Mouse (Mus musculus): ENCODE data around the gene Hist1h3e. TPM values are rescaled to one million over a fixed set of nuclear protein-coding genes. Genes with fewer than 3 reads are reported as not detected.
"Not testable (repeated sequence)": the region's sequence is repeated elsewhere in the genome, so short reads cannot be mapped to it uniquely, and the experiment has no call there.

Gene Hist1h3e
- total RNA-seq, 2 experiments from 2014 or later, result 246 to 271 TPM

DNA sequence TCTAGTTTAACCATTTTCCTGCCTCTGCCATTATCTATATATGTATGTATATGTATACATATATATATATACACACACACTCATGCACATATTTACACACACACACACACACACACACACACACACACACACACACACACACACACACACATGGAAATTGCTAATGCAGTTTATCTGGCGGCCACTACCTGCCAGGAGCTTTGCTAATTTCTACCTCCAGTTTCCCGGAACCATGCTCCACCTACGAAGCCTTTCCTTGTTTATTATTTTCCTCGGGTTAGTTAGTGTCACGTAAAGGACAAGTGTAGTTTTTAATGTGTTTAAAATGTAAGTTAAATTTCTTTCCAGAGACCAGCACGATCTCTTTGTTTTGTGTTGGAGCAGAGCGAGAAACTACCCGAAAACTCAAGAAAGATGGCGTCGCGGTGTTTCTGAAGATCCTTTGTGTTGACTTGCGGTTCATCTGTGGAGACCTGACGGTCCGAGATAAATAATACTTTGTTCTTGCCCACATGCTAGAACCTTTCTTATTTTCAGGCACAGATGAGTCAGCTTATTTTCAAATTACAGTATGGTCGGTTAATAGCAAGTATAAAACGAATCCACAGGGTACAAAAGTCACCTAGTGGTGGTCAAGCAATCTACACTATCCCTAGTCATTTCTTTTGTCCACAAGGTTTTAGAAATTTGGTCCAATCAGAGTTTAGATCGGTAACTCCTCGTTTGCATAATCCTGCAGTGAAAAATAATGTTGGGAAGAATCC is 712 bp upstream of the Hist1h3e start:
- DNase-seq, result peak; percentile 42

DNA sequence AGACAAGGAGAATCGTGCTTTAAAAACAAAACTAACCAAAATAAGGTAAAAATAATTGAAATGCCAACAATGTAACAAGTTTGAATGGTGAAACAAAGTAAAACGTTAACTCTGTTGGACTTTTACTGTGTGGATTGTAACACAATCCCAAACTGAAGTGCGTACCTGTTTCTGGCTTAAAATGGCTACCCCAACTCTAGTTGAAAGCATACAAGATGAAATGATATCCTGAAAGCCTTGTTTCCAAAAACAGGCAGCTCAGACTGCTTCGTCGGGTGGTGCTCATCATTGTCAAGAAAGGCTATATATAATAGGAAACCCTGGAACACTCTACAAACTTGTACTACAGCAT is 662 bp downstream of the Hist1h3e start:
- DNase-seq, result not testable (repeated sequence)

DNA sequence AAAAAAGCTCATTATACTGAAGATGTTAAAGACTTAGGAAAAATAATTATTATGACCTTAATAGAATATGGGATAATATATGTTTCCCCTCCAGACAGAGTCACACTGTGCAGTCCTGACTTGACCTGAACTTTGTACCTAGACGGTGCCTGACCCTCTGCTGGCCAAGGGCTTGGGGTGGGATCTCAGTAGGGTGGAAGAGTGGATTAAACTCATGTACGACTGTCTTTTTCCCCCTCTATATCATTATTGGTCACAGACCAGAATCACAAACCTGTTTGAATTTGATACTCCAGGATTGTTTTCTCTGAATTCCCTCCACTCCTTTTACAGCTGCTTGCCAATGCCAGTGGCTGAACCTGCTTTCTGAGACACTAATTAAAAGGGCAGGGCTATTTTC is 1.5 kb downstream of the Hist1h3e start:
- DNase-seq, result not testable (repeated sequence)

- DNase-seq, result no peak
Observed at GRCm38 (mm10) chr13:23556906-23557305, 5.3 kb downstream of the Hist1h3e start.

GRCm38 (mm10) chr13:23555839-23556416 is 6.2 kb downstream of the Hist1h3e start:
- DNase-seq, result peak; percentile 75

- peak; percentile 84 for DNase-seq
Observed at GRCm38 (mm10) chr13:23554925-23555838, 7.0 kb downstream of the Hist1h3e start.

DNA sequence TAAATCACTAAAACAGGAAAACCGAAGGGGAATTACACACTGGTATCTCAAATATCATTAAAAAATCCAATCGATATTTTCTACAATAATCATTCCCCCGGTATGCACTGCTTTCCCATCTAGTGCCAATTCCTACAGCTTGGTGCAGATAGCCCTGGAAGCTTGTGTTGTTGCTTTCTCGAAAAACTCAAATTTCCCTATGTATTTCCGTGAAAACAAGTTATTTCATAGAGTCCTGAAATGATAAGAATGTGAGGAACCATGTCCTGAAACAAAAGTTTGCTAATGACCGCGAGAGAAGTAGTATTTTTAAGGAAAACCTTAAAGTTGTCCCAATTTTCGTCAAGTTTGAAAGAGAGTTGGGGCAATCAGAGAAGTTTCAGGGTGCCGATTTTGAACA is 7.8 kb downstream of the Hist1h3e start:
- no peak for DNase-seq

DNA sequence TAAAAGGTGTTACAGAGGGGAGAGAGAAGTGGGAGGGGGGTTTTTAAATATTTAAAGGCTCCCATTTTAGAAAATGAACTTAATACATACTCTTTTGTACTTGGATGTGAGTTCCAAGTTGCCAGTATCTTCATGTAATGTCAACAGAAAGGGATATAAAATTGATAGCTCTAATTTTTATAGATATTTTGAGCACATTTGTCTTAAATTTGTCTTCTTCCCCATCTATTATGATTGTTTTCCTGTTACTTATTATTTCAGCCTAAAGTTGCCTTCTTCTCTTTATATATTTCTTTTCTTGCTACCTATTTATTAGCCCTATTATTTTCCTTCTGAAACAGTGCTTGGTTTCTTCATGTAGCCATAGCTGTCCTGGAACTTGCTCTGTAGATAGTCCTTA is 9.2 kb downstream of the Hist1h3e start, which contains the start of gene Hist1h1d:
Gene Hist1h1d (plus strand): TSS at position 301 of the 400 bp plus-strand sequence.
- DNase-seq, result no peak

DNA sequence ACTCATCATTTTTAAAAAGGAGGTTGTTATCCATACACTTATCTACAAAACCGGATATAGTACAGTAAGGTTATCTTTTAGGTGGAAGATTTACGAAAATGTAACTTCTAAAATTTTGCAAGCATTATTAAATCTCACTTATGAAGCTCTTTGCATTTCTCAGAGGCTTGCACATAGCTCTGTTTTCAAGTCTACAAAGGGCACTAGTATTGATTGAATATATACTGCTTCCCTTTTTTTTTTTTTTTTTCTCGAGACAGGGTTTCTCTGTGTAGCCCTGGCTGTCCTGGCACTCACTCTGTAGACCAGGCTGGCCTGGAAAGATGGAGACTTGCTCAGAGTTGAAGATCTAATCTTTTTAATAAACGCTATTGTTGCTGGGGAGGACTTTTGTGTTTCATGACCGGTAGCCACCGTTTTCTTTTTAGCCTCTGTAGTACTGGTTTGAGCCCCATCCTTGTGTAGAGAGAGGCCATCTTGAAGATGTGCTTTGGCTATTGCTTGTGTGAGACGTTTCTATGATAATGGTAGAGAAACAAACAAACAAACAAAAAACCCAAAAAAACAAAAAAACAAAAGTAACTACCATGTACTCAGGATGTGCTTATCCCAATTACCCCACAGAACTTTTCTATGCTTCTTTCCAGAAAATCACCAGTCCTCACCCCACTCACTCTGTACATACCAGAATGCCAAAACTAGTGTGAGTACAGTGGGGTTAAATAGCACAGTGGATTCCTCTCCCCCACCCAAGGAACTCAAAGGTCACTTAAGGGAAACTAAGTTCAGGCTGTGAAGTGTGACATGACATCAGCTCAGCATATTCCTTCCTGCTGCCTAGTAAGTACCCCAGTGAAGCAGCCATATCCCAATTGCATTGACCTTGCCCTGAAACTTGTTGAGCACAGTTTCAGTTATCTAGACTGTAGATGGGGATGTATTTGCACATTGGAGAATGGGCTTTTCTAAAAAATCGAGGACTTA is 9.9 kb downstream of the Hist1h3e start:
- DNase-seq, result no peak

GRCm38 (mm10) chr13:23551146-23551834 is 10.9 kb downstream of the Hist1h3e start, which contains the start of gene Hist1h4f:
Gene Hist1h4f (minus strand): TSS chr13:23551648.
- DNase-seq, result peak; percentile 91

DNA sequence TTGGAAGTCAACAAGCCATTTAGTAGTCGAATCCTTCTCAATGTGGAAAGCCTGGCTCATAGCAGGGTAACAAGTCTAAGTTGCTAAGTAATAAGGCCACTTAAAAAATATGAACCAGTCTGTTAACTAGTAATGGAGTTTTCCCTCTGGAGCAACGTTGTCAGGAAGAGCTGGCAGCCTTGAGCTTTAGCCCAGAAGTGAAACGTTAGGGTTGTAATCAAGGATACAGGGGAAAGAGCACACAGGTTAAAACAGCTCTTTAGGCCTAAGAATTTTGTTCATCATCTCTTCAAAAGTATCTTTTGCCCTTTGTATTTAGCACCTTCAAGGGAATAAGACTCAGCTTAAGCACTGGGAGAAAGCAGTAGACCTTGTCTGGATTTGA is 11.4 kb downstream of the Hist1h3e start:
- no peak for DNase-seq

DNA sequence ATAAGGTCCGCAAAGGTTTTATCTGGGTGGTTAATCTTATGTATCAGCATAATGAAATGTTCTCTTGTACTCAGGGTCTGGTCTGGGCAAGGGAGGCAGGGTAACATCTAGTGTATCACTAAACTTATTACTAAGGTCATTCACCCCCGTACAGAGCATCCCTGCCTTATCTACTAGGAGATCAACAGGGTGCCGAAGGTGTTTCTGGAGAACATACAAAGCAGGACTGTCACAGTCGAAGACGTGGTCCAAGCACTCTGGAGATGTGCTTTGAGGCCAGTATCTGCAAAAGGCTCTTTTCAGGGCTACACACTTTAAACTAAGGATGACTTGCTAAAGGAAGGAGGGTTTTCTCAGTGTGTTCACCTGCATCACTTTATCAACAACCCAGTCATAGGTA is 15.5 kb downstream of the Hist1h3e start:
- DNase-seq, result no peak

GRCm38 (mm10) chr13:23544787-23545120 is 17.4 kb downstream of the Hist1h3e start:
- DNase-seq, result not testable (repeated sequence)

DNA sequence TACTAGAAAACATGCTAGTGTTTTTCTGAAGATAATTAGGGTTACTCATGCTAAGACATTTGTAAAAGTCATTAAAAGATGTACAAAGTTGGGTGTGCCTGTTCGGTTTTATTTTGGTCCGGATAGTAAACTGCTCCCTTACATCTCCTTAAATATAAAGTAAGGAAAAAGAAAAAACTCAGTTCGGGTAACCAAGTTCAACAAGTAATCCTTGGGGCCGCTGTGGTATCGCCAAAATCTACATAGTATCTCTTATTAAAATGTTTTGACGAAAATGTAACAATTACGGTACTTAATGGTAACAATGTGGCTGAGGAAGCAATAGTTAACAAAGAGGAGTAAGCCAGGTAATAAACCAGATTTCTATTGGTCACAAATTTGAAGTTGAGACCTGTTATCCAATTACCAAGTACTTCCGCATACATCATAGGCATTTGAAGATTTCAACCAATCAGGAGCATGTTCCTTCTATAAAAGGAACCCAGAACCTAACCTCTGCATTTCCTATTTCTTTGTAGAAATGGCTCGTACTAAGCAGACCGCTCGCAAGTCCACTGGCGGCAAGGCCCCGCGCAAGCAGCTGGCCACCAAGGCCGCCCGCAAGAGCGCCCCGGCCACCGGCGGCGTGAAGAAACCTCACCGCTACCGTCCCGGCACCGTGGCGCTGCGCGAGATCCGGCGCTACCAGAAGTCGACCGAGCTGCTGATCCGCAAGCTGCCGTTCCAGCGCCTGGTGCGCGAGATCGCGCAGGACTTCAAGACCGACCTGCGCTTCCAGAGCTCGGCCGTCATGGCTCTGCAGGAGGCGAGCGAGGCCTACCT is 18.0 kb downstream of the Hist1h3e start, which contains the start of gene Hist1h3f:
Gene Hist1h3f (plus strand): TSS at position 88 of the 822 bp plus-strand sequence.
- DNase-seq, result peak; percentile 78

- DNase-seq, result peak; percentile 77
Observed at GRCm38 (mm10) chr13:23542999-23543607, 19.1 kb downstream of the Hist1h3e start, which contains the start of gene Hist1h2bh. Gene Hist1h2bh (minus strand): TSS chr13:23543392.

DNA sequence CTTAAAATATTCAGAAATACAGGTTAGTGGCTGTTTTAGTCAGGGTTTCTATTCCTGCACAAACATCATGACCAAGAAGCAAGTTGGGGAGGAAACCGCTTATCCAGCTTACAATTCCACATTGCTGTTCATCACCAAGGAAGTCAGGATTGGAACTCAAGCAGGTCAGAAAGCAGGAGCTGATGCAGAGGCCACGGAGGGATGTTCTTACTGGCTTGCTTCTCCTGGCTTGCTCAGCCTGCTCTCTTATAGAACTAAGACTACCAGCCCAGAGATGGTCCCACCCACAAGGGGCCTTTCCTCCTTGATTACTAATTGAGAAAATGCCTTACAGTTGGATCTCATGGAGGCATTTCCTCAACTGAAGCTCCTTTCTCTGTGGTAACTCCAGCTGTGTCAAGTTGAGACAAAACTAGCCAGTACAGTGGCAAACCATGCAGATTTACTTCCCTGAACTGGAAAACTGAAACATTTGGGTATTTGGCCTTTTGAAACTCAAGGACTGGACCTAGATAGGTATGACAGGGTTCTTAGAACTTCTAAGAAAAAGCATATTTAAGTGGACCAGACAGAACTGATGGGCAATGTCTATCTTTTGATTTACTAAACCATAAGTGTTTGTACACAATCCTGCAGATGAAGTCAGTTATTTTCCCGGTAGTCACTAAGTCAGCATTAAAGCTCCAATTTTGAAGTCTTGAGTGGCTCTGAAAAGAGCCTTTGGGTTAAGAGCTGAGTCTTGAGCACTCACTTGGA is 19.8 kb downstream of the Hist1h3e start:
- DNase-seq, result not testable (repeated sequence)

GRCm38 (mm10) chr13:23541497-23541896 is 20.7 kb downstream of the Hist1h3e start:
- DNase-seq, result no peak

GRCm38 (mm10) chr13:23539821-23540220 is 22.3 kb downstream of the Hist1h3e start:
- DNase-seq, result not testable (repeated sequence)

DNA sequence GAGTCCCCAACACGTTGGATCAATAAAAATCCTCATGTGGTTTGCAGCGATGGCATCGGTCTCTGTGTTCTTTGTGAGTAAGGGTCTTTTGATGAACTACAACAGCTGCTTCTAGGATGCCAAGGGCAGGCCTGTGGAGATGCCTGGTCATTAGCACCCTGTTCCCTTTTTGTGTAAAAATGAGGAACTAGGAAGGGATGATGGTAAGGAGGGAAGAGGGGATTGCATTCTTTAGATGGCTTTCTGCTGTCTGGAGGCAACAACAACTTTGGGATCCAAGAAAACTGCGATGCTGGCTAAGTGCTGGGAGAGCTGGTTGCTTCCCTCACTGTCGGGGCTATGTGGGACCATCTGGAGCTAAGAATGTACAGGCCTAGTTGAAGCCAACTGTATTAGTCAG is 23.9 kb downstream of the Hist1h3e start:
- no peak for DNase-seq

All from adrenal gland, postnatal 10 days (tissue).